10 mouse cellular contexts compared by ENCODE assay signal in the genomic region with DNA sequence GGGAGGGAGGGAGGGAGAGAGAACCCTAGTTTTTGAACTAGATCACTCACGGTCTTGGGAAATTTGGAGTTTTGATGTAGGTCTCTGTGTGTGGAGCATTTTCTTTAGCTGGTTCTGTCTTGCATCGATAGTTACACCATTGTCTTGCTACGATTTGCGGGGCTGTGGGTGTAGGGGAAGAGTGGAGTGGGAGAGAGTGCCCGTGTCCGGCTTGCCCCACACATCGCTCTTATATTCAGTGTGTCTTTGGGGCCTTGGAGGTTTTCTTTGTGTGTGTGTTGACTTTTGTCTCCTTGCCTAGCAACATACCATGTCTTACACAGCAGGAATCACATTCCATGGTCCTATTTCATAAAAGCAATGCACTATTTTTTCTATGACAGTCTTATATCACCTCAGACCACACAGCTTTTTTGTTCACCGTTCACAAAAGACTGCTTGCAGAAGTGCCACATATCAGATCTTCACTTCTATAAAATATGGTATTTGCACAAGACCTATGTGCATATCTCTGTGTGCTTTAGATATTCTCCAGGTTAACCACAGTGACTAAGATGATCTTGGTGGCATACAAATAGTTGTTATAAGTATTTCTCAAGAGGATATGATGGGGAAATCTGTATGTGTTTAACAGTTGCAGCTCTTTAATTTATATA. TPM values are rescaled to one million over a fixed set of nuclear protein-coding genes. Genes with fewer than 3 reads are reported as not detected.
DNase-seq lines count a peak whose midpoint lies in the region; ATAC-seq and TF ChIP-seq lines count a peak whose summit lies in the region.
"Had no signal": no experiment of that assay in that cellular context is flagged by ENCODE, and none has a peak within 500 bp of the region (broad histone marks: within the 10 kb centered on the region; RNA-seq: fewer than 3 reads in every experiment).

No protein-coding gene starts in this region.

- 2% methylated on average over 8 of the region's 8 CpGs for whole genome bisulfite sequencing in heart, embryonic 12.5 days
- 6% methylated on average over 8 of the region's 8 CpGs for WGBS in bone marrow, adult 2 months
- WGBS in hindbrain, embryonic 14.5 days, result 1% methylated on average over 8 of the region's 8 CpGs
- 1% methylated on average over 8 of the region's 8 CpGs for WGBS in midbrain, embryonic 12.5 days

- TF ChIP-seq POLR2A in bone marrow, adult 2 months (IDR thresholded peaks at IDR 0.05; ENCODE audit: borderline replicate concordance, control insufficient read depth, low read depth, low read length), result no peak

- no peaks in the 10 kb centered on the region for H3K36me3 ChIP-seq in heart, embryonic 12.5 days
- H3K36me3 ChIP-seq in hindbrain, embryonic 14.5 days (replicated peaks; ENCODE audit: control insufficient read depth, insufficient read depth), result no peaks in the 10 kb centered on the region
- H3K36me3 ChIP-seq in midbrain, embryonic 12.5 days, result no peaks in the 10 kb centered on the region

- ATAC-seq in heart, embryonic 12.5 days (ENCODE audit: insufficient number of reproducible peaks, low FRiP score), result no peak
- ATAC-seq in hindbrain, embryonic 14.5 days (ENCODE audit: low FRiP score), result peak; percentile 59
- ATAC-seq in midbrain, embryonic 12.5 days (ENCODE audit: low FRiP score, low read depth), result peak; percentile 57

- DNase-seq in heart, adult 9 months (ENCODE audit: low spot score in 2 of 2), result no peak
- DNase-seq in hindbrain, embryonic 14.5 days (ENCODE audit: low spot score), result peak; percentile 49
- no peak for DNase-seq in urinary bladder, postnatal 25 days (ENCODE audit: low spot score)
- no peak for DNase-seq in left cerebral cortex, adult 8-10 months (ENCODE audit: low spot score in 2 of 2)
- no peak for DNase-seq in right cerebral cortex, postnatal 10 days (ENCODE audit: low spot score in 2 of 2)
- DNase-seq: cerebellum, adult 8-10 months had no signal

- 0 out of 2 replicates have a peak, but pooled peaks cover 2% of the 10 kb centered on the region for H3K4me1 ChIP-seq in heart, embryonic 12.5 days (replicated peaks)
- no peaks in the 10 kb centered on the region; the same call in 1 of the 2 replicates for H3K4me1 ChIP-seq in bone marrow, adult 2 months (ENCODE audit: control insufficient read depth, insufficient read depth, low read length)
- no peaks in the 10 kb centered on the region for H3K4me1 ChIP-seq in hindbrain, embryonic 14.5 days (replicated peaks; ENCODE audit: control insufficient read depth, insufficient read depth, low read length)
- H3K4me1 ChIP-seq in midbrain, embryonic 12.5 days, result peaks cover 8% of the 10 kb centered on the region; the same call in 1 of the 2 replicates

- no peaks in the 10 kb centered on the region for H3K27me3 ChIP-seq in heart, embryonic 12.5 days (replicated peaks)
- H3K27me3 ChIP-seq in hindbrain, embryonic 14.5 days (ENCODE audit: control insufficient read depth, insufficient read depth, low read length), result no peaks in the 10 kb centered on the region
- no peaks in the 10 kb centered on the region for H3K27me3 ChIP-seq in midbrain, embryonic 12.5 days

- TF ChIP-seq CTCF in bone marrow, adult 2 months (IDR thresholded peaks at IDR 0.05; ENCODE audit: control insufficient read depth, insufficient read depth, low read length), result no peak

- peak overlapping the region; percentile 70 for H3K4me2 ChIP-seq in heart, embryonic 12.5 days
- peak overlapping the region; percentile 57 for H3K4me2 ChIP-seq in hindbrain, embryonic 14.5 days (replicated peaks)
- peak overlapping the region; percentile 57 for H3K4me2 ChIP-seq in midbrain, embryonic 12.5 days (replicated peaks)

- H3K9ac ChIP-seq in heart, embryonic 12.5 days, result 0 out of 2 replicates have a peak overlapping the region, but pooled peaks have one; percentile 52
- H3K9ac ChIP-seq in hindbrain, embryonic 14.5 days, result peak overlapping the region; percentile 52
- H3K9ac ChIP-seq in midbrain, embryonic 12.5 days (replicated peaks), result no peak overlapping the region

- H3K4me3 ChIP-seq in heart, embryonic 12.5 days, result peak overlapping the region; percentile 56
- H3K4me3 ChIP-seq in bone marrow, adult 2 months (replicated peaks; ENCODE audit: control insufficient read depth, low read depth, low read length), result peak overlapping the region; percentile 56
- H3K4me3 ChIP-seq in hindbrain, embryonic 14.5 days (replicated peaks; ENCODE audit: low read length), result peak overlapping the region; percentile 32
- H3K4me3 ChIP-seq in midbrain, embryonic 12.5 days, result peak overlapping the region; percentile 43

- no peaks in the 10 kb centered on the region for H3K9me3 ChIP-seq in heart, embryonic 12.5 days (replicated peaks)
- H3K9me3 ChIP-seq in hindbrain, embryonic 14.5 days (ENCODE audit: control insufficient read depth, low read length), result no peaks in the 10 kb centered on the region
- no peaks in the 10 kb centered on the region for H3K9me3 ChIP-seq in midbrain, embryonic 12.5 days

- no peak overlapping the region for H3K27ac ChIP-seq in heart, embryonic 12.5 days (ENCODE audit: poor library complexity, severe bottlenecking)
- peak overlapping the region; percentile 91 for H3K27ac ChIP-seq in bone marrow, adult 2 months (ENCODE audit: control insufficient read depth, insufficient read depth, low read depth, low read length, poor library complexity)
- no peak overlapping the region for H3K27ac ChIP-seq in hindbrain, embryonic 14.5 days
- H3K27ac ChIP-seq in midbrain, embryonic 12.5 days (replicated peaks), result no peak overlapping the region

RNA-seq across cellular contexts. Expression of gene Klrb1f, which starts 4.0 kb away (rescaled TPM):
- not detected in 2 replicates for polyA plus RNA-seq in heart, embryonic 12.5 days (2016; fragmentation: Nextera tagmentation; extraction: Ambion mirVana)
- polyA plus RNA-seq in bone marrow, adult 2 months (2011; ENCODE audit: insufficient read depth, insufficient read length, low replicate concordance, missing spikeins), result 3.8 TPM in 1 of 2 replicates, not detected in the other
- 0.37 and 0.62 TPM in 2 replicates for polyA plus RNA-seq in hindbrain, embryonic 14.5 days (2014; fragmentation: Nextera tagmentation; extraction: Ambion mirVana)
- not detected in 2 replicates for polyA plus RNA-seq in midbrain, embryonic 12.5 days (2016; fragmentation: Nextera tagmentation; extraction: Ambion mirVana)
- total RNA-seq in left cerebral cortex, adult 8-10 months (2022), result not detected
- polyA plus RNA-seq: C2C12 had no signal

RNA-seq across cellular contexts. Expression of gene Clec2e, which starts 51.0 kb away (rescaled TPM):
- not detected in 2 replicates for polyA plus RNA-seq in heart, embryonic 12.5 days (2016; fragmentation: Nextera tagmentation; extraction: Ambion mirVana)
- polyA plus RNA-seq in bone marrow, adult 2 months (2011; ENCODE audit: insufficient read depth, insufficient read length, low replicate concordance, missing spikeins), result 0.75 TPM in 1 of 2 replicates, not detected in the other
- polyA plus RNA-seq in hindbrain, embryonic 14.5 days (2014; fragmentation: Nextera tagmentation; extraction: Ambion mirVana), result not detected in 2 replicates
- polyA plus RNA-seq in midbrain, embryonic 12.5 days (2016; fragmentation: Nextera tagmentation; extraction: Ambion mirVana), result not detected in 2 replicates
- total RNA-seq in left cerebral cortex, adult 8-10 months (2022), result not detected
- polyA plus RNA-seq: C2C12 had no signal
